Mouse (Mus musculus): ENCODE data around the gene Ctnnd2. TPM values are rescaled to one million over a fixed set of nuclear protein-coding genes. Genes with fewer than 3 reads are reported as not detected.
A peak's percentile ranks its signal among the peaks of the same experiment; 100 is the strongest.

The Ctnnd2 gene
- polyA plus RNA-seq, 1 experiment from 2014 or later: 45.1 TPM

- H3K4me3 ChIP-seq (ENCODE audit: low read depth, low read length): no peak overlapping the region
- H3K9me3 ChIP-seq (replicated peaks; ENCODE audit: control insufficient read depth, low read length): no peaks in the 10 kb centered on the region
- no peak overlapping the region for H3K9ac ChIP-seq (ENCODE audit: low read length)
- DNase-seq (ENCODE audit: low spot score): no peak
- no peaks in the 10 kb centered on the region for H3K27me3 ChIP-seq (replicated peaks; ENCODE audit: control insufficient read depth, insufficient read depth, low read length)
- no peaks in the 10 kb centered on the region for H3K36me3 ChIP-seq (ENCODE audit: control insufficient read depth, insufficient read depth, low read length)
- peaks cover 3% of the 10 kb centered on the region; the same call in 1 of the 2 replicates for H3K4me1 ChIP-seq (ENCODE audit: control insufficient read depth, insufficient read depth, low read length)
- no peak for ATAC-seq
- no peak overlapping the region for H3K4me2 ChIP-seq (ENCODE audit: low read length)
- H3K27ac ChIP-seq (ENCODE audit: low read depth, low read length): no peak overlapping the region
- WGBS: 67% methylated on average over 5 of the region's 5 CpGs
These were observed 212.0 kb downstream of the Ctnnd2 start for GRCm38 (mm10) chr15:30384386-30384785.

GRCm38 (mm10) chr15:30386489-30386888 is 214.1 kb downstream of the Ctnnd2 start:
- H3K4me1 ChIP-seq (ENCODE audit: control insufficient read depth, insufficient read depth, low read length): peaks cover 3% of the 10 kb centered on the region; the same call in 1 of the 2 replicates
- H3K27me3 ChIP-seq (replicated peaks; ENCODE audit: control insufficient read depth, insufficient read depth, low read length): no peaks in the 10 kb centered on the region
- no peaks in the 10 kb centered on the region for H3K9me3 ChIP-seq (replicated peaks; ENCODE audit: control insufficient read depth, low read length)
- ATAC-seq: no peak
- no peak overlapping the region for H3K4me2 ChIP-seq (ENCODE audit: low read length)
- no peak overlapping the region for H3K27ac ChIP-seq (ENCODE audit: low read depth, low read length)
- no peak for DNase-seq (ENCODE audit: low spot score)
- no peak overlapping the region for H3K9ac ChIP-seq (ENCODE audit: low read length)
- no peaks in the 10 kb centered on the region for H3K36me3 ChIP-seq (ENCODE audit: control insufficient read depth, insufficient read depth, low read length)
- no peak overlapping the region for H3K4me3 ChIP-seq (ENCODE audit: low read depth, low read length)

- H3K27ac ChIP-seq (ENCODE audit: low read depth, low read length): no peak overlapping the region
- DNase-seq (ENCODE audit: low spot score) (peak; percentile 13), ATAC-seq (peak; percentile 2; the same call in 1 of the 2 replicates)
- peaks cover 3% of the 10 kb centered on the region; the same call in 1 of the 2 replicates for H3K4me1 ChIP-seq (ENCODE audit: control insufficient read depth, insufficient read depth, low read length)
- no peak overlapping the region for H3K4me3 ChIP-seq (ENCODE audit: low read depth, low read length)
- H3K4me2 ChIP-seq (ENCODE audit: low read length): no peak overlapping the region
- no peaks in the 10 kb centered on the region for H3K9me3 ChIP-seq (replicated peaks; ENCODE audit: control insufficient read depth, low read length)
- no peak overlapping the region for H3K9ac ChIP-seq (ENCODE audit: low read length)
- H3K27me3 ChIP-seq (replicated peaks; ENCODE audit: control insufficient read depth, insufficient read depth, low read length): no peaks in the 10 kb centered on the region
- H3K36me3 ChIP-seq (ENCODE audit: control insufficient read depth, insufficient read depth, low read length): no peaks in the 10 kb centered on the region
- WGBS: 65% methylated on average over 6 of the region's 6 CpGs
These were observed 214.9 kb downstream of the Ctnnd2 start for GRCm38 (mm10) chr15:30387244-30387643.

- DNase-seq (ENCODE audit: low spot score) (no peak), ATAC-seq (no peak)
- H3K4me2 ChIP-seq (ENCODE audit: low read length): no peak overlapping the region
- H3K27ac ChIP-seq (ENCODE audit: low read depth, low read length): no peak overlapping the region
- WGBS: 43% methylated on average over 4 of the region's 4 CpGs
- no peaks in the 10 kb centered on the region for H3K9me3 ChIP-seq (replicated peaks; ENCODE audit: control insufficient read depth, low read length)
- H3K4me3 ChIP-seq (ENCODE audit: low read depth, low read length): no peak overlapping the region
- no peaks in the 10 kb centered on the region for H3K27me3 ChIP-seq (replicated peaks; ENCODE audit: control insufficient read depth, insufficient read depth, low read length)
- no peak overlapping the region for H3K9ac ChIP-seq (ENCODE audit: low read length)
- peaks cover 2% of the 10 kb centered on the region; the same call in 1 of the 2 replicates for H3K4me1 ChIP-seq (ENCODE audit: control insufficient read depth, insufficient read depth, low read length)
- H3K36me3 ChIP-seq (ENCODE audit: control insufficient read depth, insufficient read depth, low read length): no peaks in the 10 kb centered on the region
These were observed 228.7 kb downstream of the Ctnnd2 start for GRCm38 (mm10) chr15:30401111-30401510.

GRCm38 (mm10) chr15:30406254-30406653 is 233.9 kb downstream of the Ctnnd2 start:
- Histone ChIP-seq H3K4me2 (ENCODE audit: low read length) (no peak overlapping the region), H3K36me3 (ENCODE audit: control insufficient read depth, insufficient read depth, low read length) (no peaks in the 10 kb centered on the region), H3K27ac (ENCODE audit: low read depth, low read length) (no peak overlapping the region), H3K27me3 (replicated peaks; ENCODE audit: control insufficient read depth, insufficient read depth, low read length) (no peaks in the 10 kb centered on the region), H3K4me3 (ENCODE audit: low read depth, low read length) (no peak overlapping the region), H3K4me1 (ENCODE audit: control insufficient read depth, insufficient read depth, low read length) (peaks cover 2% of the 10 kb centered on the region; the same call in 1 of the 2 replicates), H3K9me3 (replicated peaks; ENCODE audit: control insufficient read depth, low read length) (no peaks in the 10 kb centered on the region), H3K9ac (ENCODE audit: low read length) (no peak overlapping the region)
- DNase-seq (ENCODE audit: low spot score) (no peak), ATAC-seq (no peak)
- 0% methylated on average over 1 of the region's 1 CpGs for WGBS

GRCm38 (mm10) chr15:30423146-30423545 is 250.8 kb downstream of the Ctnnd2 start:
- H3K9ac ChIP-seq (ENCODE audit: low read length): no peak overlapping the region
- 95% methylated on average over 5 of the region's 5 CpGs for WGBS
- H3K36me3 ChIP-seq (ENCODE audit: control insufficient read depth, insufficient read depth, low read length): no peaks in the 10 kb centered on the region
- H3K27me3 ChIP-seq (replicated peaks; ENCODE audit: control insufficient read depth, insufficient read depth, low read length): no peaks in the 10 kb centered on the region
- no peaks in the 10 kb centered on the region for H3K4me1 ChIP-seq (ENCODE audit: control insufficient read depth, insufficient read depth, low read length)
- no peak overlapping the region for H3K4me3 ChIP-seq (ENCODE audit: low read depth, low read length)
- H3K9me3 ChIP-seq (replicated peaks; ENCODE audit: control insufficient read depth, low read length): no peaks in the 10 kb centered on the region
- DNase-seq (ENCODE audit: low spot score): no peak
- H3K4me2 ChIP-seq (ENCODE audit: low read length): no peak overlapping the region
- H3K27ac ChIP-seq (ENCODE audit: low read depth, low read length): no peak overlapping the region
- no peak for ATAC-seq

GRCm38 (mm10) chr15:30424290-30424689 is 251.9 kb downstream of the Ctnnd2 start:
- no peak overlapping the region for H3K9ac ChIP-seq (ENCODE audit: low read length)
- H3K4me3 ChIP-seq (ENCODE audit: low read depth, low read length): no peak overlapping the region
- no peak overlapping the region for H3K27ac ChIP-seq (ENCODE audit: low read depth, low read length)
- no peak overlapping the region for H3K4me2 ChIP-seq (ENCODE audit: low read length)
- peak; percentile 72 for DNase-seq (ENCODE audit: low spot score)
- ATAC-seq: peak; percentile 62; the same call in 1 of the 2 replicates
- H3K4me1 ChIP-seq (ENCODE audit: control insufficient read depth, insufficient read depth, low read length): no peaks in the 10 kb centered on the region
- H3K27me3 ChIP-seq (replicated peaks; ENCODE audit: control insufficient read depth, insufficient read depth, low read length): no peaks in the 10 kb centered on the region
- WGBS: 60% methylated on average over 9 of the region's 9 CpGs
- H3K9me3 ChIP-seq (replicated peaks; ENCODE audit: control insufficient read depth, low read length): no peaks in the 10 kb centered on the region
- no peaks in the 10 kb centered on the region for H3K36me3 ChIP-seq (ENCODE audit: control insufficient read depth, insufficient read depth, low read length)

GRCm38 (mm10) chr15:30427342-30427741 is 254.9 kb downstream of the Ctnnd2 start:
- Histone ChIP-seq H3K9ac (ENCODE audit: low read length) (no peak overlapping the region), H3K36me3 (ENCODE audit: control insufficient read depth, insufficient read depth, low read length) (no peaks in the 10 kb centered on the region), H3K27me3 (replicated peaks; ENCODE audit: control insufficient read depth, insufficient read depth, low read length) (no peaks in the 10 kb centered on the region), H3K4me2 (ENCODE audit: low read length) (no peak overlapping the region), H3K4me1 (ENCODE audit: control insufficient read depth, insufficient read depth, low read length) (no peaks in the 10 kb centered on the region), H3K27ac (ENCODE audit: low read depth, low read length) (no peak overlapping the region), H3K9me3 (replicated peaks; ENCODE audit: control insufficient read depth, low read length) (no peaks in the 10 kb centered on the region), H3K4me3 (ENCODE audit: low read depth, low read length) (no peak overlapping the region)
- 7% methylated on average over 2 of the region's 2 CpGs for WGBS
- DNase-seq (ENCODE audit: low spot score) (peak; percentile 72), ATAC-seq (peak; percentile 72)

GRCm38 (mm10) chr15:30439045-30439444 is 266.7 kb downstream of the Ctnnd2 start:
- Histone ChIP-seq H3K9ac (ENCODE audit: low read length) (no peak overlapping the region), H3K9me3 (replicated peaks; ENCODE audit: control insufficient read depth, low read length) (no peaks in the 10 kb centered on the region), H3K4me1 (ENCODE audit: control insufficient read depth, insufficient read depth, low read length) (no peaks in the 10 kb centered on the region), H3K4me2 (ENCODE audit: low read length) (no peak overlapping the region), H3K4me3 (ENCODE audit: low read depth, low read length) (no peak overlapping the region), H3K27ac (ENCODE audit: low read depth, low read length) (no peak overlapping the region), H3K27me3 (replicated peaks; ENCODE audit: control insufficient read depth, insufficient read depth, low read length) (no peaks in the 10 kb centered on the region), H3K36me3 (ENCODE audit: control insufficient read depth, insufficient read depth, low read length) (no peaks in the 10 kb centered on the region)
- no peak for ATAC-seq
- no peak for DNase-seq (ENCODE audit: low spot score)
- 71% methylated on average over 5 of the region's 5 CpGs for WGBS

All from forebrain, embryonic 14.5 days (tissue).